Mouse (Mus musculus) kidney, embryonic 15.5 days (tissue): ENCODE data around the gene Rab11fip2. TPM values are rescaled to one million over a fixed set of nuclear protein-coding genes. Genes with fewer than 3 reads are reported as not detected.
A peak's percentile ranks its signal among the peaks of the same experiment; 100 is the strongest.

Source experiments
- ATAC-seq: fragments of 200-750 bp; cut with Nextera tagmentation; replicated peaks from 2 replicates; pipeline ENCODE4 v1.8.0; 2017; ENCODE audit warnings: moderate TSS enrichment; ENCODE audit not compliant: low FRiP score
- H3K27ac ChIP-seq: fragments of 300-500 bp; sonication (generic); 2 replicates; pipeline ENCODE4 v1.5.1; 2015; ENCODE audit warnings: mild to moderate bottlenecking, inconsistent platforms
- H3K27me3 ChIP-seq: fragments of 300-500 bp; sonication (generic); 2 replicates; pipeline ENCODE4 v1.6.1; 2015; ENCODE audit warnings: inconsistent platforms
- H3K36me3 ChIP-seq: fragments of 300-500 bp; sonication (generic); 2 replicates; pipeline ENCODE4 v1.6.1; 2015; ENCODE audit warnings: inconsistent platforms
- H3K4me1 ChIP-seq: fragments of 300-500 bp; sonication (generic); 2 replicates; pipeline ENCODE4 v1.6.1; 2015; ENCODE audit warnings: inconsistent platforms
- H3K4me2 ChIP-seq: fragments of 300-500 bp; sonication (generic); 2 replicates; pipeline ENCODE4 v1.6.1; 2015; ENCODE audit warnings: moderate library complexity, mild to moderate bottlenecking, inconsistent platforms
- H3K4me3 ChIP-seq: fragments of 300-500 bp; sonication (generic); replicated peaks from 2 replicates; pipeline ENCODE4 v1.5.1; 2015; ENCODE audit warnings: mild to moderate bottlenecking, inconsistent platforms
- H3K9ac ChIP-seq: fragments of 300-500 bp; sonication (generic); 2 replicates; pipeline ENCODE4 v1.6.1; 2015; ENCODE audit warnings: mild to moderate bottlenecking, inconsistent platforms
- H3K9me3 ChIP-seq: fragments of 300-500 bp; sonication (generic); replicated peaks from 2 replicates; pipeline ENCODE4 v1.6.1; 2016; ENCODE audit warnings: inconsistent platforms
- WGBS: fragments of 180-500 bp; shearing (Covaris S2); methylation state at CpG from one replicate; pipeline ENCODE4 v1.1.7; 2015; ENCODE audit warnings: mixed read lengths; 5-methylcytosine and 5-hydroxymethylcytosine counted together
- polyA plus RNA-seq: library from polyadenylated mRNA; unstranded; fragments of >200 nt; fragmentation: Nextera tagmentation; extraction: Ambion mirVana; gene quantifications from 2 replicates; pipeline ENCODE4 v1.2.1, GENCODE M21; 2015

Gene Rab11fip2
- polyA plus RNA-seq, 1 experiment from 2014 or later: 6.2 TPM

- H3K9ac ChIP-seq: no peak overlapping the region
- H3K4me3 ChIP-seq: no peak overlapping the region
- 61% methylated on average over 1 of the region's 1 CpGs for WGBS
- no peaks in the 10 kb centered on the region for H3K9me3 ChIP-seq
- H3K36me3 ChIP-seq: peaks cover 14% of the 10 kb centered on the region
- ATAC-seq: 0 out of 2 replicates have a peak, but pooled peaks have one; percentile 18
- H3K4me1 ChIP-seq: no peaks in the 10 kb centered on the region
- H3K4me2 ChIP-seq: no peak overlapping the region
- no peak overlapping the region for H3K27ac ChIP-seq
- H3K27me3 ChIP-seq: no peaks in the 10 kb centered on the region
Measured at GRCm38 (mm10) chr19:59905296-59906081, 38.0 kb downstream of the Rab11fip2 start.

- Histone ChIP-seq H3K4me3 (no peak overlapping the region), H3K4me1 (no peaks in the 10 kb centered on the region), H3K9ac (no peak overlapping the region), H3K4me2 (no peak overlapping the region), H3K9me3 (no peaks in the 10 kb centered on the region), H3K27ac (no peak overlapping the region), H3K27me3 (no peaks in the 10 kb centered on the region), H3K36me3 (peaks cover 9% of the 10 kb centered on the region; the same call in 1 of the 2 replicates)
- WGBS: 87% methylated on average over 4 of the region's 4 CpGs
- ATAC-seq: no peak
Measured at GRCm38 (mm10) chr19:59899965-59900364, 43.5 kb downstream of the Rab11fip2 start.

GRCm38 (mm10) chr19:59898301-59898700 lies 45.2 kb downstream of the Rab11fip2 start:
- ATAC-seq: no peak
- Histone ChIP-seq H3K4me1 (no peaks in the 10 kb centered on the region), H3K27ac (no peak overlapping the region), H3K9ac (no peak overlapping the region), H3K4me2 (no peak overlapping the region), H3K27me3 (no peaks in the 10 kb centered on the region), H3K4me3 (no peak overlapping the region), H3K9me3 (no peaks in the 10 kb centered on the region), H3K36me3 (peaks cover 9% of the 10 kb centered on the region; the same call in 1 of the 2 replicates)
- 75% methylated on average over 4 of the region's 4 CpGs for WGBS

- ATAC-seq: no peak
- Histone ChIP-seq H3K4me3 (no peak overlapping the region), H3K9ac (no peak overlapping the region), H3K36me3 (peaks cover 3% of the 10 kb centered on the region; the same call in 1 of the 2 replicates), H3K27ac (no peak overlapping the region), H3K4me2 (no peak overlapping the region), H3K27me3 (no peaks in the 10 kb centered on the region), H3K9me3 (no peaks in the 10 kb centered on the region), H3K4me1 (no peaks in the 10 kb centered on the region)
- WGBS: 80% methylated on average over 4 of the region's 4 CpGs
Measured at GRCm38 (mm10) chr19:59889383-59889782, 54.1 kb downstream of the Rab11fip2 start.

GRCm38 (mm10) chr19:59888846-59889245 lies 54.6 kb downstream of the Rab11fip2 start:
- ATAC-seq: no peak
- no peaks in the 10 kb centered on the region for H3K27me3 ChIP-seq
- H3K4me2 ChIP-seq: no peak overlapping the region
- no peak overlapping the region for H3K4me3 ChIP-seq
- H3K9ac ChIP-seq: no peak overlapping the region
- H3K4me1 ChIP-seq: no peaks in the 10 kb centered on the region
- 92% methylated on average over 2 of the region's 2 CpGs for WGBS
- no peak overlapping the region for H3K27ac ChIP-seq
- H3K36me3 ChIP-seq: peaks cover 3% of the 10 kb centered on the region; the same call in 1 of the 2 replicates
- no peaks in the 10 kb centered on the region for H3K9me3 ChIP-seq

- Histone ChIP-seq H3K4me1 (no peaks in the 10 kb centered on the region), H3K27me3 (no peaks in the 10 kb centered on the region), H3K9me3 (no peaks in the 10 kb centered on the region), H3K9ac (no peak overlapping the region), H3K36me3 (peaks cover 3% of the 10 kb centered on the region; the same call in 1 of the 2 replicates), H3K4me3 (no peak overlapping the region), H3K27ac (no peak overlapping the region), H3K4me2 (no peak overlapping the region)
- no peak for ATAC-seq
- 82% methylated on average over 2 of the region's 2 CpGs for WGBS
Measured at GRCm38 (mm10) chr19:59887866-59888265, 55.6 kb downstream of the Rab11fip2 start.

- no peak overlapping the region for H3K9ac ChIP-seq
- H3K27me3 ChIP-seq: no peaks in the 10 kb centered on the region
- ATAC-seq: no peak
- 84% methylated on average over 2 of the region's 2 CpGs for WGBS
- no peaks in the 10 kb centered on the region for H3K4me1 ChIP-seq
- no peak overlapping the region for H3K27ac ChIP-seq
- H3K4me2 ChIP-seq: no peak overlapping the region
- H3K9me3 ChIP-seq: no peaks in the 10 kb centered on the region
- H3K36me3 ChIP-seq: no peaks in the 10 kb centered on the region
- no peak overlapping the region for H3K4me3 ChIP-seq
Measured at GRCm38 (mm10) chr19:59885301-59885700, 58.2 kb downstream of the Rab11fip2 start.

GRCm38 (mm10) chr19:59877238-59877637 lies 66.2 kb downstream of the Rab11fip2 start:
- Histone ChIP-seq H3K4me2 (no peak overlapping the region), H3K4me3 (no peak overlapping the region), H3K27me3 (no peaks in the 10 kb centered on the region), H3K4me1 (no peaks in the 10 kb centered on the region), H3K9ac (no peak overlapping the region), H3K36me3 (no peaks in the 10 kb centered on the region), H3K9me3 (no peaks in the 10 kb centered on the region), H3K27ac (no peak overlapping the region)
- WGBS: 92% methylated on average over 2 of the region's 2 CpGs
- ATAC-seq: no peak

GRCm38 (mm10) chr19:59866666-59867065 lies 76.8 kb downstream of the Rab11fip2 start:
- no peak overlapping the region for H3K4me3 ChIP-seq
- 0 out of 2 replicates have a peak, but pooled peaks cover 5% of the 10 kb centered on the region for H3K4me1 ChIP-seq
- 87% methylated on average over 9 of the region's 9 CpGs for WGBS
- H3K9me3 ChIP-seq: no peaks in the 10 kb centered on the region
- H3K27ac ChIP-seq: no peak overlapping the region
- H3K9ac ChIP-seq: no peak overlapping the region
- no peak for ATAC-seq
- H3K4me2 ChIP-seq: no peak overlapping the region
- no peaks in the 10 kb centered on the region for H3K27me3 ChIP-seq
- no peaks in the 10 kb centered on the region for H3K36me3 ChIP-seq

GRCm38 (mm10) chr19:59862423-59862822 lies 81.0 kb downstream of the Rab11fip2 start:
- Histone ChIP-seq H3K4me3 (no peak overlapping the region), H3K9me3 (no peaks in the 10 kb centered on the region), H3K4me2 (no peak overlapping the region), H3K4me1 (peaks cover 9% of the 10 kb centered on the region; the same call in 1 of the 2 replicates), H3K27ac (no peak overlapping the region), H3K9ac (no peak overlapping the region), H3K36me3 (no peaks in the 10 kb centered on the region), H3K27me3 (no peaks in the 10 kb centered on the region)
- ATAC-seq: no peak

- H3K4me1 ChIP-seq: peaks cover 9% of the 10 kb centered on the region; the same call in 1 of the 2 replicates
- H3K4me2 ChIP-seq: no peak overlapping the region
- H3K9me3 ChIP-seq: no peaks in the 10 kb centered on the region
- H3K27ac ChIP-seq: peak overlapping the region; percentile 78
- no peak overlapping the region for H3K4me3 ChIP-seq
- H3K27me3 ChIP-seq: no peaks in the 10 kb centered on the region
- ATAC-seq: peak; percentile 71; the same call in 1 of the 2 replicates
- no peaks in the 10 kb centered on the region for H3K36me3 ChIP-seq
- WGBS: 60% methylated on average over 3 of the region's 3 CpGs
- H3K9ac ChIP-seq: no peak overlapping the region
Measured at GRCm38 (mm10) chr19:59860799-59861198, 82.7 kb downstream of the Rab11fip2 start.

- Histone ChIP-seq H3K9me3 (no peaks in the 10 kb centered on the region), H3K36me3 (no peaks in the 10 kb centered on the region), H3K9ac (no peak overlapping the region), H3K4me1 (peaks cover 11% of the 10 kb centered on the region; the same call in 1 of the 2 replicates), H3K27me3 (no peaks in the 10 kb centered on the region), H3K4me3 (no peak overlapping the region), H3K27ac (no peak overlapping the region), H3K4me2 (no peak overlapping the region)
- WGBS: 53% methylated on average over 3 of the region's 3 CpGs
- ATAC-seq: no peak
Measured at GRCm38 (mm10) chr19:59853061-59853460, 90.4 kb downstream of the Rab11fip2 start.
